Mouse (Mus musculus): ENCODE measurements around the gene Hmbs.

DNA sequence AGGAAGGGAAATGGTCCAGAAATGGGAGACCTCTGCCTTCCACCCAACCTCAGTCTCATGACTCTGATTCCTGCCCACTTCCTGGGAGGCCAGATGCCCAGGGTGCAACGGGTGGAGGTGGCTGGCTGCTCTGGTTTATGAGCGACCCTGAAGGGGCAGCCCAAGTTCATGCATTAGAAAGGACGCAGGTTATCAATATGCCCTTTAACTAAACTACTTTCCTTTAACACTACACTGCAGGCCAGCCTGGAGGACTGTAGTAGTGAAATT is 25.3 kb downstream of the Hmbs start:
- TF ChIP-seq GATA1 (IDR thresholded peaks at IDR 0.05; ENCODE audit: borderline replicate concordance, low read length) (no peak), FLI1 (IDR thresholded peaks at IDR 0.05; ENCODE audit: low read length) (no peak)
